Mouse (Mus musculus) midbrain, embryonic 15.5 days (tissue): ENCODE data around the gene Tdrd12. TPM values are rescaled to one million over a fixed set of nuclear protein-coding genes. Genes with fewer than 3 reads are reported as not detected.
"Not testable (repeated sequence)": the region's sequence is repeated elsewhere in the genome, so short reads cannot be mapped to it uniquely, and the experiment has no call there.

ENCODE experiments used
- ATAC-seq: fragments of 200-750 bp; cut with Nextera tagmentation; replicated peaks from 2 replicates; pipeline ENCODE4 v1.8.0; 2017; ENCODE audit warnings: moderate TSS enrichment
- H3K27ac ChIP-seq: fragments of 300-500 bp; sonication (generic); 2 replicates; pipeline ENCODE4 v1.5.1; 2015; ENCODE audit warnings: mild to moderate bottlenecking, inconsistent platforms
- H3K27me3 ChIP-seq: fragments of 300-500 bp; sonication (generic); replicated peaks from 2 replicates; pipeline ENCODE4 v1.6.1; 2015; ENCODE audit warnings: inconsistent platforms
- H3K36me3 ChIP-seq: fragments of 300-500 bp; sonication (generic); replicated peaks from 2 replicates; pipeline ENCODE4 v1.6.1; 2015; ENCODE audit warnings: inconsistent platforms
- H3K4me1 ChIP-seq: fragments of 300-500 bp; sonication (generic); 2 replicates; pipeline ENCODE4 v1.6.1; 2015; ENCODE audit warnings: inconsistent platforms
- H3K4me2 ChIP-seq: fragments of 300-500 bp; sonication (generic); 2 replicates; pipeline ENCODE4 v1.6.1; 2015; ENCODE audit warnings: inconsistent platforms, mild to moderate bottlenecking, moderate library complexity
- H3K4me3 ChIP-seq: fragments of 300-500 bp; sonication (generic); 2 replicates; pipeline ENCODE4 v1.5.1; 2015; ENCODE audit warnings: mild to moderate bottlenecking, inconsistent platforms
- H3K9ac ChIP-seq: fragments of 300-500 bp; sonication (generic); 2 replicates; pipeline ENCODE4 v1.6.1; 2015; ENCODE audit warnings: mild to moderate bottlenecking, inconsistent platforms
- H3K9me3 ChIP-seq: fragments of 300-500 bp; sonication (generic); 2 replicates; pipeline ENCODE4 v1.6.1; 2016; ENCODE audit warnings: inconsistent platforms
- WGBS: fragments of 180-500 bp; shearing (Covaris S2); methylation state at CpG from one replicate; pipeline ENCODE4 v1.1.7; 2015; ENCODE audit warnings: mixed read lengths; 5-methylcytosine and 5-hydroxymethylcytosine counted together
- polyA plus RNA-seq: library from polyadenylated mRNA; unstranded; fragments of >200 nt; fragmentation: Nextera tagmentation; extraction: Ambion mirVana; gene quantifications from 2 replicates; pipeline ENCODE4 v1.2.1, GENCODE M21; 2015

Gene Tdrd12
- polyA plus RNA-seq, 1 experiment from 2014 or later: 0.37 TPM

GRCm38 (mm10) chr7:35565965-35566364 is 28.4 kb upstream of the Tdrd12 start:
- H3K27ac ChIP-seq, H3K36me3 ChIP-seq, H3K9me3 ChIP-seq, ATAC-seq, H3K4me3 ChIP-seq, H3K9ac ChIP-seq, H3K4me1 ChIP-seq, H3K4me2 ChIP-seq, H3K27me3 ChIP-seq: not testable (repeated sequence)
- WGBS: 79% methylated on average over 13 of the region's 13 CpGs

GRCm38 (mm10) chr7:35564872-35565271 is 27.3 kb upstream of the Tdrd12 start:
- not testable (repeated sequence) for H3K36me3 ChIP-seq, H3K4me1 ChIP-seq, ATAC-seq, H3K9ac ChIP-seq, H3K27me3 ChIP-seq, H3K4me3 ChIP-seq, H3K4me2 ChIP-seq, H3K27ac ChIP-seq, H3K9me3 ChIP-seq
- 84% methylated on average over 10 of the region's 10 CpGs for WGBS

GRCm38 (mm10) chr7:35564067-35564865 is 26.7 kb upstream of the Tdrd12 start:
- Histone ChIP-seq H3K4me3 (no peak overlapping the region), H3K4me1 (no peaks in the 10 kb centered on the region), H3K9ac (no peak overlapping the region), H3K9me3 (no peaks in the 10 kb centered on the region), H3K4me2 (no peak overlapping the region), H3K27me3 (no peaks in the 10 kb centered on the region), H3K27ac (no peak overlapping the region), H3K36me3 (no peaks in the 10 kb centered on the region)
- no peak for ATAC-seq
- 95% methylated on average over 2 of the region's 2 CpGs for WGBS

- no peaks in the 10 kb centered on the region for H3K4me1 ChIP-seq
- H3K9me3 ChIP-seq: no peaks in the 10 kb centered on the region
- H3K36me3 ChIP-seq: no peaks in the 10 kb centered on the region
- H3K4me3 ChIP-seq: no peak overlapping the region
- 80% methylated on average over 11 of the region's 11 CpGs for WGBS
- H3K27ac ChIP-seq: no peak overlapping the region
- no peaks in the 10 kb centered on the region for H3K27me3 ChIP-seq
- no peak for ATAC-seq
- H3K9ac ChIP-seq: no peak overlapping the region
- no peak overlapping the region for H3K4me2 ChIP-seq
Observed at GRCm38 (mm10) chr7:35563071-35563470, 25.5 kb upstream of the Tdrd12 start.

GRCm38 (mm10) chr7:35559838-35560237 is 22.3 kb upstream of the Tdrd12 start:
- H3K4me3 ChIP-seq: no peak overlapping the region
- peaks cover 9% of the 10 kb centered on the region for H3K4me1 ChIP-seq
- H3K9ac ChIP-seq: no peak overlapping the region
- 91% methylated on average over 3 of the region's 3 CpGs for WGBS
- no peak for ATAC-seq
- H3K27me3 ChIP-seq: no peaks in the 10 kb centered on the region
- no peaks in the 10 kb centered on the region for H3K36me3 ChIP-seq
- no peaks in the 10 kb centered on the region for H3K9me3 ChIP-seq
- no peak overlapping the region for H3K27ac ChIP-seq
- no peak overlapping the region for H3K4me2 ChIP-seq

- H3K4me1 ChIP-seq: peaks cover 18% of the 10 kb centered on the region
- H3K4me2 ChIP-seq: no peak overlapping the region
- H3K27ac ChIP-seq: no peak overlapping the region
- ATAC-seq: no peak
- H3K27me3 ChIP-seq: no peaks in the 10 kb centered on the region
- H3K9ac ChIP-seq: no peak overlapping the region
- no peak overlapping the region for H3K4me3 ChIP-seq
- WGBS: 52% methylated on average over 2 of the region's 2 CpGs
- H3K9me3 ChIP-seq: no peaks in the 10 kb centered on the region
- no peaks in the 10 kb centered on the region for H3K36me3 ChIP-seq
Observed at GRCm38 (mm10) chr7:35558681-35559080, 21.1 kb upstream of the Tdrd12 start.

GRCm38 (mm10) chr7:35557577-35557976 is 20.0 kb upstream of the Tdrd12 start:
- H3K9me3 ChIP-seq: no peaks in the 10 kb centered on the region
- peaks cover 18% of the 10 kb centered on the region for H3K4me1 ChIP-seq
- no peaks in the 10 kb centered on the region for H3K36me3 ChIP-seq
- ATAC-seq: no peak
- no peak overlapping the region for H3K4me3 ChIP-seq
- WGBS: 85% methylated on average over 3 of the region's 3 CpGs
- H3K9ac ChIP-seq: no peak overlapping the region
- no peak overlapping the region for H3K4me2 ChIP-seq
- H3K27me3 ChIP-seq: no peaks in the 10 kb centered on the region
- no peak overlapping the region for H3K27ac ChIP-seq

- ATAC-seq: no peak
- WGBS: 91% methylated on average over 5 of the region's 5 CpGs
- no peaks in the 10 kb centered on the region for H3K9me3 ChIP-seq
- no peak overlapping the region for H3K27ac ChIP-seq
- H3K4me3 ChIP-seq: no peak overlapping the region
- peaks cover 18% of the 10 kb centered on the region for H3K4me1 ChIP-seq
- H3K27me3 ChIP-seq: no peaks in the 10 kb centered on the region
- no peak overlapping the region for H3K9ac ChIP-seq
- H3K36me3 ChIP-seq: no peaks in the 10 kb centered on the region
- H3K4me2 ChIP-seq: no peak overlapping the region
Observed at GRCm38 (mm10) chr7:35556905-35557304, 19.4 kb upstream of the Tdrd12 start.

GRCm38 (mm10) chr7:35556205-35556603 is 18.7 kb upstream of the Tdrd12 start, which contains the start of gene Nudt19:
Gene Nudt19, minus strand, starts transcription at chr7:35556304.
- Histone ChIP-seq H3K36me3 (peaks cover 5% of the 10 kb centered on the region; the same call in 1 of the 2 replicates), H3K27ac (peak within 1 kb of the TSS; percentile 94), H3K9me3 (no peaks in the 10 kb centered on the region), H3K27me3 (no peaks in the 10 kb centered on the region), H3K4me3 (peak within 1 kb of the TSS; percentile 94), H3K9ac (peak within 1 kb of the TSS; percentile 85), H3K4me1 (peaks cover 18% of the 10 kb centered on the region), H3K4me2 (peak within 1 kb of the TSS; percentile 96)
- WGBS: 68% methylated on average over 4 of the region's 4 CpGs
- no peak for ATAC-seq

GRCm38 (mm10) chr7:35555224-35556204 is 18.0 kb upstream of the Tdrd12 start:
- Histone ChIP-seq H3K36me3 (peaks cover 8% of the 10 kb centered on the region; the same call in 1 of the 2 replicates), H3K9me3 (no peaks in the 10 kb centered on the region), H3K4me2 (peak overlapping the region; percentile 96), H3K4me1 (peaks cover 18% of the 10 kb centered on the region), H3K27me3 (no peaks in the 10 kb centered on the region), H3K4me3 (peak overlapping the region; percentile 94), H3K27ac (peak overlapping the region; percentile 94), H3K9ac (peak overlapping the region; percentile 85)
- ATAC-seq: peak; percentile 96
- under 1% methylated on average over 93 of the region's 93 CpGs for WGBS

GRCm38 (mm10) chr7:35554605-35555175 is 17.1 kb upstream of the Tdrd12 start:
- no peaks in the 10 kb centered on the region for H3K9me3 ChIP-seq
- peak overlapping the region; percentile 94 for H3K4me3 ChIP-seq
- peaks cover 15% of the 10 kb centered on the region for H3K36me3 ChIP-seq
- WGBS: 5% methylated on average over 28 of the region's 28 CpGs
- H3K27me3 ChIP-seq: no peaks in the 10 kb centered on the region
- H3K4me1 ChIP-seq: peaks cover 18% of the 10 kb centered on the region
- peak overlapping the region; percentile 96 for H3K4me2 ChIP-seq
- H3K9ac ChIP-seq: peak overlapping the region; percentile 85
- ATAC-seq: peak; percentile 64
- peak overlapping the region; percentile 94 for H3K27ac ChIP-seq
